Mouse (Mus musculus) kidney, postnatal 4 days (tissue): ENCODE data around the gene Gm10428.
A peak's percentile ranks its signal among the peaks of the same experiment; 100 is the strongest.

ENCODE experiments used
- DNase-seq, 2 experiments: peaks; one replicate each; pipeline ENCODE4 v3.0.0; 2021; ENCODE audit warnings: mixed read lengths in 2 of 2

Gene Gm10428

DNA sequence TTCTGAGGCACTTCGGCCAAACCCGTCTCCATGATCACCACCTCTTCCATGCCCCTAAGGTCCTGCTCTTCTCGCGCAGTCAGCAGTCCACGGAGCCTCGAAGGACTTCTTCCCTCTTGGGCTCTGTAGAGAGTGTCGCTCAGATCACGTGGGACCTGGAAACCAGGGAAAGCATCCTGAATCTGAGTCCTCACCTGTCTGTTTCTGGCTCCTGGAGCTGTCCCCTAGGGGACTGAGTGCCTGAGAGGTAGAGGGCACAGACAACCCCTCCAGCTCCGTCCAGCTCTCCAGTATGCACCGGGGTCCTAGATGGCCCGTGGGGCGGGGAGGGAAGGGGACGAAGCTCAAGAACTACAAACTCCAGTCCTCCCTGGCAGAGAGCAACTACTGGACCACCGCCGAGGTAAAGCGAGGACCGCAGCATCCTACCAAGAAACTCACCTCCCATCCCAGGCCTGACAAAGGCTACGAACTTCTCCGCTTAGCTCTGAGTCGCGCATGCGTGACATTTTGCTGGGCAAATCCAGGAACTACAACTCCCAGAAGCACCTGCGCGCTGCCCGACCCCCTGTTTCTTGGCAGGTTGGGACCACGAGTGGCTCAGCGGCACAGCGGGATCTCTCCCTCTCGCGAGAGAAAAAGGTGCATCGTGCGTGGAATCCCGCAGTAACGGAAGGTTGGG is 36.2 kb downstream of the Gm10428 start, which contains the start of gene Zfp286:
TSS of gene Zfp286 (minus strand) at position 528 of the 682 bp plus-strand sequence.
- DNase-seq: peak; percentile 90 to 94

DNA sequence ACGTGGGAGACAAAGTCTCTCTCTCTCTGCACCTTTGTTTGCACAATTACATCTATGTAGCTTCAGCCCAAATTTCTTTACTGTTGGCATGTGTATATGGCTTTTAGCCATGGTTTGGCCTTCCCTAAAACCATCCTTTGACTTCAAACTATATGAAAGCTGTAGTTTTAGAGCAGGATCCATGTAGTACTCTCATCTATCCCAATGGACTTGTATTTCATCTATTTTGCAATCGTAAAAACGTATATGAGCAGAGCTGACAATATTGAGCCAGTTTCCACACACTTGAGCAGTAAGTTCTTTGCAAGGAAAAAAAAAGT is 36.7 kb downstream of the Gm10428 start:
- no peak for DNase-seq
